Mouse (Mus musculus): ENCODE data around the gene Serp1.

Serp1 gene

DNA sequence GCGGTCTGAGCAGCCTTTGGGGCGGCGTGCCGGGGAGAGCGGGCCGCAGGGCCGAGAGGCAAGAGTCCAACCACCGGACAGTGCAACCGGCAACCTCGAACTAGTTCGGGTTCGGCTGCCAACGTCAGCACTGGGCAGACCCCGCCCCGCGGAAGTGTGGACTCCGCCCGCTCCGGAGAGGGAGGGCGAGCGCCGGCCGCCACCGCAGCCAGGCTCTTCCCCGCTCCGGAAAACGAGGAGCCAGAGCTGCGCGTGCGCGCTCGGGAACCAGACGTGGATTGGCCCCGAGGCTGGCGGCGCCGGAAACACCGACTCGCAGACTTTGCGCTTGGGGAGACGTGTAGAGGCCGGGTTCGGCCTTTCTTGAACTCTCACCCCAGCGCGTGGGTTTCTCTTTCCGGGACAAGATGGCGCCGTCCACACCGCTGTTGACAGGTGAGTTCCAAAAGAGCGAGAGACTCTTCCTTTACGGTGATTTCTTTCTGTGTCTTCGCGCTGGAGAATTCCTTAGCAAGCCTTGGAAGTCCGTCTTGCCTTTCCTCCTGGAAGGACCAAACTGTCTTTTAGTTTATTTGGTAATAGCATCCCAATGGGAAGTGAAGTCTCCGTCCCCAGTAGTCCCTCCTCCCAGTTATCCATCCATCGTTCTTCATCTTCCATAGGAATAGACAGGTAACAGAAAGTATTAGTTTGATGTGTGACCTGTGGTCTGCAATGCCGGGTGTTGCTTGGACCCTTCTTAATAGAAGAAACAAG lies at the start of gene Serp1, which contains the start of gene Eif2a:
TSS of gene Serp1 (minus strand) at position 241 of the 756 bp plus-strand sequence.
TSS of gene Eif2a (plus strand) at position 170 of the 756 bp plus-strand sequence.
- DNase-seq: peak; percentile 98 to 99

DNA sequence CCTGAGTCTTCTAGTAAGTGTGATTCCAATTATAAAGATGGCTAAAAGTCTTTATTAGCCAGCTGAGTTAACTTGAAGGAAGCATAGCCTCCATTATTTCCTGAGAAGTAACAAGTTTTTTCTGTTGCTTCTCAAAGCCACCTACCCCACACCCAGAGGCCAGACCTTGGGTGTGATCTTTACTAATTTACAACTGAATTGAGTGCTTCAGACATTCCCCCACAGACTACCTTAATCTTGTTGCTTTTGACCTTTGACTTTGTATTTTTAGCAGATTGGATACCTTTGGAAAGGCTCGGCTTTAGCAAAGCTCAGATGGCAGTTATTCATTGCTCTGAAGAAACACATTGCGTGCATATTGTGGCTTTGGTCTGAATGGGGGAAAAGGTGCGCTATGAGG lies 45.1 kb upstream of the Serp1 start:
- DNase-seq: no peak

DNA sequence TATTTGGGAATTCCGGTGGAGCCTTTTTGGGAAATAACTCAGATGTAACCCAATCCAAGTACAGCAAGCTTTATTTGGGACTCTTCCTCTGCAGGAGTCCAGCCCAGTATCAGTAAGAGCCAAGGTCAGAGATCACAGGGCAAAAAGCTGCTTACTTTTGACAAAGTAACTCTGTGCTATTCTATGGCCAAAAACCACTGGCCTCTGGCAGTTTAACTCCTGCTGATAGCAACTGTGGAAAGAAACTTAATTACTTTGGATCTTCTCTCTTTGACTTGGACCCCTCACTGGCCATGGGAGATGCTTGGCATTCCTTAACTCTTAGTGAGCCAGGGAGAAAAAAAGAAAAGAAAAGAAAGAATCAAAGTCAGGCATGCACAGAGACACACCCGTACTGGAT lies 35.7 kb upstream of the Serp1 start:
- DNase-seq: no peak

DNA sequence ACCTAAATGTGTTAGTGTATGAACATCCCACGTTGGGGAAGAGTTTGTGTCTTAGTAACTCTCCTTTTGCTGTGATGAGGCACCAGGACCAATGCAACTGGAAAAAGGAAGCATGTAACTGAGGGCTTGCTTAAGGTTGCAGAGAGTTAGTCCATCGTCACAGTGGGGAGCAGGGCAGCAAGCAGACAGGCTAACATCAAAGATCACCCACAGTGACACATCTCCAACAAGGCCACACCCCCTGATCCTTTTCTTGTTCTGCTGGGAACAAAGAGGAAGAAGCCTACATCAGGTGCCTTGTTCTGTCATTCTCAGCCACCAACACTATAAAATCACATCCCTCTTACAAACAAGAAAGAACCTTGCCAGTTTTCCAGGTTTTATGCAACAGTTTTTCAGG lies 34.2 kb upstream of the Serp1 start:
- DNase-seq: no peak

DNA sequence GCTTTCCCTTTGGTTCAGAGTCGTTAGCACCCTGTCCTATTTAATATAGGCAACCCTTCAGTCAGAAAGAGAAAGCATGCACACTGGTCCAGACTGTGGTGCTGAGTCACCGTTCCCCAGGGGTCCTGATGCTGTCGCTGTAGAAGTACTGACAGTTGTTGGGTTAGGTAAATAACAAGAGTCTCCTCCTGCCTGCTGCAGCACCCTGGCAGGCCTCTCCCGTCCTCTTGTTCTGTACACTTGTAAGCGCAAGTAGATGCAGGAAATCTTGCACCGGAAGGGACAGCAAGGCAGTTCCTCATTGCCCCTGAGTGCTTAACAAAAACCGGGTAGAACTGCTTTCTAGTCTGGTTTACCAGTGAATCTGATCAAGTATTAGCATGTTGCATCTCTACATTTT lies 31.0 kb upstream of the Serp1 start:
- DNase-seq: no peak

DNA sequence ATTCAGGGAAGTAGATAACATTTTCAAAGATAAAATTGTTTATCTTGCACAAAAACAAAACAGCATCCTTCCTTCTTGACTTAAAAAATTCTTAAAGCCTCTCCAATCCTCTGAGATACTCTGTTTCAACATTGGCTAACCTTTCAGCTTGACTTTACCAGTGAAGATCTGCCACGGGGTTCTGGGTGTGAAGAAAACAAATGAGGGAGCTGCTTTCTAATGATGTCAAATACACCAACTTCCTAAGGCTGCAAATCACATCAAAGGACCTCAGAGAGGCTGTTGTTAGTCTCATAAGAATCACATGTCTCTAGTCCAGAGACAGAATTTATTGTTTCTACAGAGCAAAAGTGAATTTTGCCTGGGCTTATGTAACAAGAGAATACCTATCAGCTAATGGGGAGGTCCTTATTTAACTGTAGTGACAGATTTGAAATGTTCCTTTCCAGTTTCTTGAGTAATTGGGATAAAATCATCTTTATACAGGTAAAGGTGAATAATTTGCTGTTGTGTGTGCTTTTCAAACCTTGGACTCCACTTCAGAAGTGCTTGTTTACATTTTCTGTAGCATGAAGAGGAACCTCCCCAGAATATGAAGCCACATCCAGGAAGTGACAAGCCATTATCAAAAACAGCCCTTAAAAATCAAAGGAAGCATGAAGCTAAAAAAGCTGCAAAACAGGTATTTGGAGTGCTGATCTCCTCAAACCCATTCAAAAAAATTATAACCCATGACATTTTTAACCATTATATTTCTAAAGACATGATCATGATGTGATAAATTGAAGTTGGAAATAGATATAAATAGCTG lies 26.5 kb upstream of the Serp1 start:
- no peak for DNase-seq

DNA sequence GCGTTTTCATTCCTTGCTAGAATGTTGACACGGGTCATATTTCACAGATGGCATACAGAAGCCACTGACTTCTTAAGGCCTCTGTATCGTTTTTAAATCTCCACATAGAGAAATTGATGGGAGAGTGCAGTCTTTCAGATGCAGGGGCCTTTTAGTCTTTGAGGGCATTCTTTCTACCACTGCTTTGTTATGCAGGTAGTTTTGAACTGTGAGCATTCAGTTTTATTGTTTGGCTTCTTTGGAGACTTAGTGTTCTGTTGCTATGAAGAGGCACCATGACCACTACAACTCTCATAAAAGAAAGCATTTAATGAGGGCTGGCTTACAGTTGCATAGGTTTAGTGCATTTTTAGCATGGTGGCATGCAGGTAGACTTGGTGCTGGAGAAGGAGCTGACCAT lies 10.9 kb upstream of the Serp1 start:
- DNase-seq: no peak

DNA sequence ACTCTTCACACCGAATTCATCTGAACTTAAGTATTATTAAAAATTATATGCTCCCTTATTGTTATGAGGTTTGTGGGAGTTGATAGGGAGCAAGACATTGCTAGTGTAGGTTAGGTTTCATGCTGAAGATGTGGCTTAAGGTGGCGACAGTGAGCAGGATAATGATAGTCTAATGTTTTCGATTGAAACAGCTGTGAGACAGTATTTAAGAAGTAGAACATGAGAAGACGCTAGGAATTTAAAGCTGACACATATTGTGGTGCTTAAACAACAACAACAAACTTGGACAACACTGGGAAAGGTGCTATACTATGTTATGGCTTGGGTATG lies 681 bp upstream of the Serp1 start:
- DNase-seq: no peak

DNA sequence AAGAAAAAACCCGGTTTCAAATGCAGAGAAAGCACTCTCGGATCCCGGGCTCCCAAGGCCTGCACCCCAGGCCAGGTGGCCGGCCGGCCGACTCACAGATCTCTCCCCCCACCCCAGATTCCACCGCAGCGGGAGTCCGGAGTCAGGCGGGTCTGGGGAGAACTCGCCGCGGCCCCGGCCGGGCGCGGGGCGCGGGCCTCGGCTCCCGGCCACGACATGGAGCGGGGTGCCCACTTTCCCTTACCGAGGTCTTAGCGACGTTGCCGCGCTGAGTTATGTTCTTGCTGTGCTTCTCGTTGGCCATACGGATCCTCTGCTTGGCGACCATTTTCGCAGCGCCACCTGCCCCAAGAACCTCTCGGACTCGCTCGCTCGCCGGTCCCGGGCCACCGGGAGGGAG lies 526 bp downstream of the Serp1 start:
- DNase-seq: no peak

DNA sequence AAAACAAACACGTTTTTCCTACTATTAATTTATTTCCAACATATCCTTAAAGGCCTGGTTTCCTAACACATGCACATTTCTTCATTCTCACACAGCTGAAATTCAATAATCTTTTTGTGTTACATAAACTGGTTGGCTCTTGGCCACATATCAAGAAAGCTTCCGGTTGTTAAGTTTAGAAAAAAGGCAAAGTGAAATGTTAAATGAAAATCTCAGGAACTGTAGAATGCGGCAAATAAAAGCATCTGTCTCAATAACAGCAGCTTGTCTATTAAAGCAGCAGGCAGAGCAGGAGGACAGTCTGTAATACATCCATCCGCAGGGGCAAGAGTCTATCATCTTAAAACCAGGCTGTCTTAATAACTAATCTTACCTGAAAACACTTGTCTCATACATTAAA lies 1.4 kb downstream of the Serp1 start:
- DNase-seq: no peak

DNA sequence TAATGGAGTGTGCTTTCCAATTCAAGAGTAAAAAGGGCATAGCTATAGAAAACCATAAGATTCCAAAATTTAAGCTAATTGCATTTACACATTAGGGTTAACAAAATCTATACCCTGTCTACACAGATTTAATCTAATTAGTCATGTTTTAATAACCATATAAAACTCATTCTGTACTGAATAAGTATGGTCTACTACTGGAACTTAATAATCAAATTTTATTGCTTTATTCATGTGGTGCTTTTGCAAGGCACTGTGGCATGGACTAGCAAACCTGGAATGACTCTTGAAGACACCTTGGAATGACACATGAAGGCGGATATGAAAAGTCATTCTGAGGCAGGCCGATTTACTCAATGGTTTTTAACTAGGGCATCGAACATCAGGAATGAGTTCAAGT lies 2.3 kb downstream of the Serp1 start:
- DNase-seq: no peak

DNA sequence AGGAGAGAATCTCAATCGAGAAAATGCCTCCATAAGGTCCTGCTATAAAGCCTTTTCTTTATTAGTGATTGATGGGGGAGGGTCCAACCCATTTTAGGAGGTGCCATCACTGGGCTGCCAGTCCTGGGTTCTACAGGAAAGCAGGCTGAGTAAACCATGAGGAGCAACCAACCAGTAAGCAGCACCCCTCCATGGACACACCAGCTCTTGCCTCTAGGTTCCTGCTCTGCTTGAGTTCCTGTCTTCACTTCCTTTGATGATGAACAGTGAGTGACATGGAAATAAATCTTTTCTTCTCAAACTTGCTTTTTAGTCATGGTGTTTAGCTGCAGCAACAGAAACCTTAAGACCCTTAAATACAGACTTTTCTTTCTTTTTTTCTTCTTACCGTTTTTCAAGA lies 4.3 kb downstream of the Serp1 start:
- DNase-seq: no peak

DNA sequence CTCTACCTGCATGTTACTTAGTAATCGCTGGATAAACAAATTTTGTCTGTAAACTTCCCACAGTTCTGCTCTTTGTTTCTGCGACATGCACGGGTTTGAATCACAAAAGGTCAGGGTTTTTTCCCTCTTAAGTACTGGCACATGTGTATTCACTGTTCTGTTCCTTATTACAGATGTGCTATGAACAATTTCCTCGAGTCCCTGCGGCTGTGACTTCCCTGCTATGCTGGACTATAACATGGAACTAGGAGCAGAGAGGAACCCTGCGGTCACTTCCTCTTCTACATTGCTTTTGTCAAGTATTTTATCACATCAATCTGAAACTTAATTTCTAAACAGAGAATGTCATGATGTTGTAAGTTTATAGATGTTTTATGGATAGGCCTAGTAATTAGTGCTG lies 5.4 kb downstream of the Serp1 start:
- no peak for DNase-seq

DNA sequence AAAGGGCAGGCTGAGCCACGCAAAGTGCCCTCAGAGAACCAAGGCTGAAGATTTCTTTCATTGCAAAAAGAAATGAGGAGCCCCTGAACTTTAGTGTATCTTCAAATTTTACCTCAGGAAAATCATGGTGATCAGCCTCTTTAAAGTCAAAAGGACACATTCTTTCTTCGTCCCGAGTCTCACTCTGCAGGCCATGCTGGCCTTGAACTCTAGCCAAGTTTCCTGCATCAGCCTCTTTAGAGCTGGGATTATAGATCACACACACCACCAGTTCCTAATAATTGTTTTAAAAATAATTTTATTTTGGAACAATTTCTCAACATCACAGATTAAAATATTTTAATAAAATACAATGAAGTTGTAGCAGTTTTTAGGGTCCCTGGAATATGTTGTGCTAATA lies 6.2 kb downstream of the Serp1 start:
- no peak for DNase-seq

DNA sequence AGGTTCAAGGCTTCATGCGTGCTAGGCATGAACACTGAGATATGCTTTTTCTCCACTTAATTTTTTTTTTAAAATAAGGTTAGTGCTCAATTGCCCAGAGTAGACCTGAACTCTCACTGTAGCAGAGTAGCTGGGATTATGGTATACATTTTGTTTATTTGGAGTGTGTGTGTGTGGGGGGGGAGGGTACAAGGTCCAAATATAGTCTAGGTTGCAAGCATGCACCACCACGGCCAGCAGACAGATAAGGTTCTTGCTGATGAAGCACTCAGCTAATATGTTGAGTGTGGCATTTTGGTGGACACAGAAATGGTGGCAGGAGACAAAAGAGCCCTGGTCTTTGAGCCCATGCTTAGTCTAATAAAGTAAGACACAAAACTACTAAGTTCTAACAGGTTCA lies 6.7 kb downstream of the Serp1 start:
- DNase-seq: no peak

DNA sequence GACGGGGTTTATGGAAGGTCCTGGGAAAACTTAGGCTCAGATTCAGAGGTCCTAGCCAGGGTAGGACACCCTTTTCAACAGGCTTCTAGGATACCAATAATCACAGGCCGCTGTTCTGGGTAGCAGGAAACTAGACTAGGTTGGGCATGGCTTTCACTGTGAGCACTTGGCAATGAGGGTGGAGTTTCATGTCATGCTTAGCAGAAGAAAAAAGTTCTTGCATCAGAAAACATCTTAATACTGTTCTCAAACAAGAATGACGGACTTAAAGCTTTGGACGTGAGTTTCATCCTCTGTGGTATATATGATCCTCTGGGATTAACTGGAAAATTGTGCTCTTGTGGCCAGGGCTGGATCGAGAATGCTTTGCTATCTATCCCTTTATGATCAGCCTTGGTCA lies 7.9 kb downstream of the Serp1 start:
- no peak for DNase-seq

DNA sequence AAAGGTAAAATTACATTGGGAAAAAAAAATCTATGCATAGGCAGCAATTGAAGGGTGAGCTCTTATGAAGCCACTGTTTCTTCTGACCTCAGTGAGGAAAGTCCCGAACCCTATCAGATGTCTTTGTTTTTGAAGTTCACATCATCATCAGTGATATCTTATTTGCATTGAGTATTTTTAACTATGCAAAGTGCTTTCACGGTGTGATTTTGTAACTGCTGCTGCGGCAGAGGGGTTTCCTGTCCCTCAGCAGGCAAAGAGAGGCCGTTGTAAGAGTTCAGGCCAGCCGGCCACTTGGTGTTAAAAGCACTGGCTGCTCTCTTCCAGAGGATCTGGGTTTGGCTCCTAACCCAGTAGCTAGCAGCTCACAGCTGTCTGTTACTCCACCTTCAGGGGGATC lies 8.4 kb downstream of the Serp1 start:
- peak in 1 of 2 experiments; percentile 14 for DNase-seq

DNA sequence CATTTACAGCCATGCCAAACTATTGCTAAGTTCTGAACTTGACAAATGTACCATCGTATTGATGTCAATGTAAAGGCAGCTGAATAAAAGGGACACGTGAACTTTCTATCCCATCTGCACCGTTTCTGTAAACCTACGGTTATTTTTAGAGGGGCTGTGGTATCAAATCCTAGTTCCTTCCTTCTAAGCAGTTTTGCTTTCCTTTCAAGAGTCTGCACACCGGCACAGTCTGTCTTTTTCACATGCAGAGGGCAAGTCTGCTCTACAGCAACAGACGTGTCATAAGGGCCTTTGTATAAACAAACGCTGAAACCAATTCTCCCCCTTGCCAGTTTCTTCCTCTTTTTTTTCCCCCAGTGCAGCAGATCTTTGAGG lies 9.1 kb downstream of the Serp1 start:
- peak in 1 of 2 experiments; percentile 12 for DNase-seq

DNA sequence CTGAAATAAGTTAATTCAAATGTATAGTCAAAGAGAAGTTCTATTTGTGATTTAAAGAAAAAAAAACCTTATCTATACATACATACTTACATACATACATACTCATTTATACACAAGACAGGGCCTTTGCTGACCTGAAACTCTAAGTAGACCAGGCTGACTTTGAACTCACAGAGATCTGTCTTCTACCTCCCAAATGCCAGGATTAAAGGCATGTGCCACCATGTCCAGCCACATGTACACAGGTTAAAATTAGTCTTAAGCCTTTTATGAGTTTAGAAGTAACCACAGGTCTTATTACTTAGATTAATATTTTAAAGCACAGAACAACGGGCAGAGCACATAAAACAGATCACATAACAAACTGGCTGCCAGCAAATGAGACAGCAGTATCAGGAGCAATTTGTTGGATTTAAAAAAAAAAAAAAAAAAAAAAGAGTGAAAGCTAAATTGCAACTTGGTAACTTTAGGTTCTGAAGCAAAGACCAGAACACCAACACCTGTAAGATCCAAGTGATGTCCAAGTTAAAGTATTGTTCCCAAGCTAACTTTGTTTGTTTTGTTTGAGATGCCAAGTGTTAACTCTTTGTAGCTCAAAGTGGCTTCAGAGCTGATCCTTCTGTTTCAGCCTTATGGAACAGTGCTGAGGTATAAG lies 9.6 kb downstream of the Serp1 start:
- DNase-seq: no peak

DNA sequence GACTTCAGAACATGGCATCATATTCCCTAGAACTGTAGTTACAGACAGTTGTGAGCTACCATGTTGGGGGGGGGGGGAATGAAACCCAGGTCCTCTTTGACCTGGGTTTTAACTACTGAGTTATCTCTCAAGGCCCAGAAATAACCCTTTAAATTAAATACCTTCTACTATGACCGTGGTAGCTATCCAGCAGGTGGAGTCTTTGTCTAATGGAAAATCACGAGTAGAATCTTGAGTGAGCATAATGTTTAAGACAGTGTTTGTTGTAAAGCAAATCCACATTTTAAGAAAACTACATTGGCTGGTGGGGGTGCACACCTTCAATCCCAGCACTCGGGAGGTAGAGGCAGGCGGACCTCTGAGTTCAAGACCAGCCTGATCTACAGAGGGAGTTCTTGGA lies 12.2 kb downstream of the Serp1 start:
- DNase-seq: no peak

DNA sequence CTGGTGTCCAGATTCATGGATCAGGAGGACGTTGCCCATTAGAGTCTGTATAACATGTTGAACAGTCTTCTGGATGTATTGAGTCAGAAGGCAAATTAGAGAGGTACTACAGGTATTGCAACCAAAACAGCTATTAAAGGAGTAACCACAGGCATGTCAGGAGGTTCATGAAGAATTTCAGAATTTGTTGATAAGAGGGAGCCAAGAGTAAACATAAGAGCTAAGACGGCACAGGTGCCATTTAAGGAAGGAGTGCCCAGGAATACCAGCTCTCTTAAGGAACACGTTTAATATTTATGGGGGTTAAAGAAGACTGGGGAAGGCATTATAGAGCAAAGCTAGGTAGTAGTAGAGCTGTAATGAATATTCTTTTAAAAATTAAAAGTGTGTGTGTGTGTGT lies 13.0 kb downstream of the Serp1 start:
- no peak for DNase-seq

DNA sequence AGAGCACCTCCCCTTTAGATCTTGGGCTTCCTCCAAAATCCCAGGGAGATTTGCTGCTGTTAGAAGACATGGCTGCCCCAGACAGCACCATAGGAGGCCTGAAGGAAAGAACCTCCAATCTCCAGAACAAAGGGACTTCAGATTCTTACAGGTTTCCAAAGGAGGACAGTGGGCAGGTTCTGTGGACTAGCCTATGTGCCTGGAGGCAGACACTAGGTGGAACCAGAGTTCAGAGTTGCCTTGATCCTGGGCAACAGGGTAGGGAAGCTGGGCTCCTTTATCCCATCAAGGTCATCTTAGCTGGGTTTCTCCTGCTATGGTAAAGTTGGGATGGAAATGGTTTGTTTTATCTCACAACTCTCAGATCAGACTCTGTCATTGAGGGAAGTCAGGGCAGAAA lies 14.1 kb downstream of the Serp1 start:
- DNase-seq: no peak

DNA sequence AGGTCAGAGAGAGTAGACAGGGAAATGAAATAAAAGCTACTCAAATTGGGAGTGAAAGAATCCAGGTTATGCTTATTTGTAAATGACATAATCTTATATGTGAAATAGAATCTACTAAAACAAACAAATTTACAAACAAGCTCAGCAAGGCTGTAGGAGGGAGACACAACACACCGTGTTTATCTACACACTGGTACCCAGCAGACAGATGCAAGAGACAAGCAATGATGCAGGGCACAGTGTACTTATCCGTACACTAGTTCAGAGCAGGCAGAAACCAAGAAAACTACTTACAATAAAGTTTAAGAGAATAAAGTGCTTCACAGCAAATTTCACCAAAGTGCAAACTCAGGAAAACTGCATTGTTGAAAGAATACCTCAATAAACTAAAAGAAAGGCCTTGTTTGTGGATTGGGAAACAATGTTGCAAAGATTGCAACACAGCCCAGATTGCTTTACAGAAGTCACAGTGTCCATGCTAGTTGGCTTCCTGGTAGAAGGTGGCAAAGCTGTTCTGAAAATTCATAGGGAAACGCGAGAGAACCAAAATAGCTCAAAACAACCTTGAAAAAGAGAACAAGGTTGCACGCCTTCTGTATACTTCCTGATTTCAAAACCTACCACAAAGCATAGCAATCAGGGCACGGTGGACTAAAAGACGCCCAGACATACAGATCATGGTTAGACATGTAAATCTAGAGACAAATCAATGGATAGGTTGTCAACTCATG lies 17.5 kb downstream of the Serp1 start:
- no peak for DNase-seq
